Mouse (Mus musculus) MEL (cell line): Measurements from ENCODE around the gene Wdr38. TPM values are rescaled to one million over a fixed set of nuclear protein-coding genes. Genes with fewer than 3 reads are reported as not detected.

ENCODE experiments used
- DNase-seq: peaks from one replicate; pipeline ENCODE4 v3.0.0; 2011; ENCODE audit warnings: low read depth, low spot score
- H3K27ac ChIP-seq: 2 replicates; pipeline ENCODE4 v1.5.1; 2012; ENCODE audit warnings: low read depth, mild to moderate bottlenecking, control low read depth, low read length, moderate library complexity; ENCODE audit not compliant: control insufficient read depth
- H3K27me3 ChIP-seq, 2 experiments: fragments of 150-350 bp in 1 of 2; sonication (generic) in 1 of 2; 2 replicates each; pipeline ENCODE4 v1.6.1; 2012; ENCODE audit warnings: low read length in 2 of 2, mild to moderate bottlenecking in 2 of 2, improper control_type of control experiment in 1 of 2, moderate library complexity in 1 of 2; ENCODE audit not compliant: insufficient read depth in 2 of 2, control insufficient read depth in 1 of 2
- H3K36me3 ChIP-seq, 2 experiments: 2 replicates each; pipeline ENCODE4 v1.6.1; 2012 to 2014; ENCODE audit warnings: low read length in 2 of 2, improper control_type of control experiment in 1 of 2, inconsistent platforms in 1 of 2, mild to moderate bottlenecking in 1 of 2; ENCODE audit not compliant: insufficient read depth in 2 of 2, control insufficient read depth in 1 of 2
- H3K4me1 ChIP-seq, 2 experiments: fragments of 150-350 bp in 1 of 2; sonication (generic) in 1 of 2; 2 replicates each; pipeline ENCODE4 v1.6.1; 2012; ENCODE audit warnings: low read length in 2 of 2, improper control_type of control experiment in 1 of 2, mild to moderate bottlenecking in 1 of 2; ENCODE audit not compliant: insufficient read depth in 2 of 2, control insufficient read depth in 1 of 2
- H3K4me3 ChIP-seq, 2 experiments: fragments of 150-350 bp in 1 of 2; sonication (generic) in 1 of 2; 2 replicates each; pipeline ENCODE4 v1.5.1; 2012; ENCODE audit warnings: low read depth in 2 of 2, low read length in 2 of 2, mild to moderate bottlenecking in 2 of 2, moderate library complexity in 2 of 2, control low read depth in 1 of 2, improper control_type of control experiment in 1 of 2; ENCODE audit not compliant: control insufficient read depth in 1 of 2, insufficient read depth in 1 of 2
- H3K79me2 ChIP-seq: 2 replicates; pipeline ENCODE4 v1.6.1; 2012; ENCODE audit warnings: mild to moderate bottlenecking, low read length, moderate library complexity; ENCODE audit not compliant: control insufficient read depth, poor library complexity, insufficient read depth
- H3K9ac ChIP-seq: 2 replicates; pipeline ENCODE4 v1.6.1; 2012; ENCODE audit warnings: low read depth, mild to moderate bottlenecking, control low read depth, low read length, moderate library complexity; ENCODE audit not compliant: control insufficient read depth, poor library complexity, severe bottlenecking
- H3K9me3 ChIP-seq: fragments of 150-350 bp; sonication (generic); replicated peaks from 2 replicates; pipeline ENCODE4 v1.6.1; 2012; ENCODE audit warnings: mild to moderate bottlenecking, low read length, improper control_type of control experiment, moderate library complexity; ENCODE audit not compliant: insufficient read depth
- BHLHE40 ChIP-seq: IDR thresholded peaks from 2 replicates; pipeline ENCODE4 v1.6.1; 2012; ENCODE audit warnings: low read depth, mild to moderate bottlenecking, inconsistent platforms, low read length, improper control_type of control experiment, borderline replicate concordance
- CTCF ChIP-seq, 3 experiments: IDR thresholded peaks in 2 of 3; conservative IDR thresholded peaks in 1 of 3; 2 replicates each; pipeline ENCODE4 v1.5.1; 2011 to 2012; ENCODE audit warnings: low read length in 3 of 3, low read depth in 2 of 3, mild to moderate bottlenecking in 2 of 3, improper control_type of control experiment in 1 of 3, inconsistent platforms in 1 of 3, mixed read lengths in 1 of 3, moderate library complexity in 1 of 3; ENCODE audit not compliant: control insufficient read depth in 1 of 3, insufficient read depth in 1 of 3, poor library complexity in 1 of 3, severe bottlenecking in 1 of 3
- E2F4 ChIP-seq: IDR thresholded peaks from 2 replicates; pipeline ENCODE4 v1.6.1; 2011; ENCODE audit warnings: low read depth, low read length, improper control_type of control experiment, borderline replicate concordance
- EP300 ChIP-seq, 2 experiments: IDR thresholded peaks; 2 replicates each; pipeline ENCODE4 v1.6.1; 2011; ENCODE audit warnings: improper control_type of control experiment in 2 of 2, low read length in 2 of 2, low read depth in 1 of 2, mild to moderate bottlenecking in 1 of 2
- HCFC1 ChIP-seq: IDR thresholded peaks from 2 replicates; pipeline ENCODE4 v1.6.1; 2012; ENCODE audit warnings: low read depth, mild to moderate bottlenecking, inconsistent platforms, low read length, improper control_type of control experiment, moderate library complexity
- JUND ChIP-seq: IDR thresholded peaks from 2 replicates; pipeline ENCODE4 v1.6.1; 2011; ENCODE audit warnings: low read depth, mild to moderate bottlenecking, improper control_type of control experiment, low read length
- MAFK ChIP-seq: IDR thresholded peaks from 2 replicates; pipeline ENCODE4 v1.6.1; 2011; ENCODE audit warnings: low read depth, mild to moderate bottlenecking, low read length, improper control_type of control experiment, borderline replicate concordance
- MAZ ChIP-seq: IDR thresholded peaks from 2 replicates; pipeline ENCODE4 v1.6.1; 2012; ENCODE audit warnings: low read depth, mild to moderate bottlenecking, inconsistent platforms, low read length, improper control_type of control experiment
- MEF2A ChIP-seq: IDR thresholded peaks from 2 replicates; pipeline ENCODE4 v1.6.1; 2014; ENCODE audit warnings: low read depth, mild to moderate bottlenecking, inconsistent platforms, low read length, improper control_type of control experiment; ENCODE audit not compliant: poor library complexity, insufficient replicate concordance, severe bottlenecking; ENCODE audit errors: extremely low read depth
- MXI1 ChIP-seq: IDR thresholded peaks from 2 replicates; pipeline ENCODE4 v1.6.1; 2011; ENCODE audit warnings: mild to moderate bottlenecking, low read depth, low read length, improper control_type of control experiment
- MYB ChIP-seq: IDR thresholded peaks from 2 replicates; pipeline ENCODE4 v1.6.1; 2011; ENCODE audit warnings: mild to moderate bottlenecking, low read depth, low read length, improper control_type of control experiment
- MYC ChIP-seq: IDR thresholded peaks from 2 replicates; pipeline ENCODE4 v1.6.1; 2011; ENCODE audit warnings: low read depth, mild to moderate bottlenecking, low read length, improper control_type of control experiment, moderate library complexity
- NELFE ChIP-seq: IDR thresholded peaks from 2 replicates; pipeline ENCODE4 v1.6.1; 2011; ENCODE audit warnings: low read depth, low read length, improper control_type of control experiment
- POLR2AphosphoS2 ChIP-seq: IDR thresholded peaks from 2 replicates; pipeline ENCODE4 v1.6.1; 2011; ENCODE audit warnings: low read length, improper control_type of control experiment
- POLR2AphosphoS5 ChIP-seq: IDR thresholded peaks from 2 replicates; pipeline ENCODE4 v1.6.1; 2012; ENCODE audit warnings: low read depth, borderline replicate concordance, mild to moderate bottlenecking, inconsistent platforms, low read length, moderate library complexity, mixed read lengths
- SIN3A ChIP-seq: IDR thresholded peaks from 2 replicates; pipeline ENCODE4 v1.6.1; 2012; ENCODE audit warnings: low read length, improper control_type of control experiment, inconsistent platforms
- SMC3 ChIP-seq: IDR thresholded peaks from 2 replicates; pipeline ENCODE4 v1.6.1; 2011; ENCODE audit warnings: low read depth, low read length, improper control_type of control experiment
- TCF12 ChIP-seq: IDR thresholded peaks from 2 replicates; pipeline ENCODE4 v1.6.1; 2014; ENCODE audit warnings: low read depth, mild to moderate bottlenecking, inconsistent platforms, low read length, improper control_type of control experiment, moderate library complexity
- USF2 ChIP-seq, 2 experiments: IDR thresholded peaks; 2 replicates each; pipeline ENCODE4 v1.6.1; 2011 to 2012; ENCODE audit warnings: improper control_type of control experiment in 2 of 2, low read length in 2 of 2, borderline replicate concordance in 1 of 2, inconsistent platforms in 1 of 2, low read depth in 1 of 2, mild to moderate bottlenecking in 1 of 2; ENCODE audit not compliant: insufficient read depth in 1 of 2
- ZC3H11A ChIP-seq: IDR thresholded peaks from 2 replicates; pipeline ENCODE4 v1.6.1; 2012; ENCODE audit warnings: low read depth, mild to moderate bottlenecking, inconsistent platforms, low read length, improper control_type of control experiment
- polyA plus RNA-seq, 2 experiments: library from polyadenylated mRNA; stranded (reverse) in 1 of 2; unstranded in 1 of 2; fragments of >175 nt in 1 of 2; fragments of >200 nt in 1 of 2; gene quantifications; 2 replicates each; pipeline versions ENCODE4 v1.2.1 to v1.2.4; 2012; ENCODE audit warnings: low replicate concordance in 2 of 2, low read depth in 1 of 2; ENCODE audit not compliant: insufficient read length in 2 of 2, insufficient read depth in 1 of 2, missing spikeins in 1 of 2
- total RNA-seq: library from RNA; depleted of rRNA; stranded (reverse); fragments of 300-350 nt; gene quantifications from 2 replicates; pipeline ENCODE4 v1.2.3, GENCODE M21; 2012

Wdr38 gene
- total and polyA plus RNA-seq, 3 experiments: 0.77 to 0.79 TPM; not detected in 1

DNA sequence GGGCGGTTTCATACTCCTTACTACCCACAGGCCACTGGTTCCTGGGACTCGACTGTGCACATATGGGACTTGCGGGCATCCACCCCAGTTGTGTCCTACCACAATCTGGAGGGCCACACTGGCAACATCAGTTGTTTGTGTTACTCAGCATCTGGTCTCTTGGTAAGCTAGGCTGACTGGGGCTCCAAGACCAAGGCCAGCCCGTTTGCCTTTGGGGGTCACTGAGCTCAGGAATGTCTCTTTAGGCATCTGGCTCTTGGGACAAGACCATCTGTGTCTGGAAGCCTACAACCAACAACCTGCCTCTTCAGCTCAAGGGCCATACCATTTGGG, 3.3 kb downstream of the Wdr38 start:
- Histone ChIP-seq H3K79me2 (peaks cover 38% of the 10 kb centered on the region), H3K27ac (no peak overlapping the region), H3K4me1 (peaks cover 0 to 11% of the 10 kb centered on the region in 2 experiments; a peak in 3 of 4 replicates), H3K36me3 (peaks cover 0 to 13% of the 10 kb centered on the region in 2 experiments; a peak in 3 of 4 replicates), H3K9ac (no peak overlapping the region), H3K9me3 (no peaks in the 10 kb centered on the region), H3K27me3 (no peaks in the 10 kb centered on the region), H3K4me3 (no peak overlapping the region)
- TF ChIP-seq HCFC1 (0 out of 2 replicates have a peak, but pooled peaks have one; percentile 17), EP300 (IDR thresholded peaks at IDR 0.05; ENCODE audit: low read depth in 1 of 2, low read length in 2 of 2) (peak in 1 of 2 experiments; percentile 21; a peak in 1 of 4 replicates), E2F4 (no peak), POLR2AphosphoS2 (peak; percentile 41), MAZ (no peak), MAFK (no peak), POLR2AphosphoS5 (no peak), MYB (0 out of 2 replicates have a peak, but pooled peaks have one; percentile 6), USF2 (IDR thresholded peaks at IDR 0.05; ENCODE audit: borderline replicate concordance in 1 of 2, insufficient read depth in 1 of 2, low read depth in 1 of 2, low read length in 2 of 2) (no peak), SMC3 (0 out of 2 replicates have a peak, but pooled peaks have one; percentile 1), NELFE (peak; percentile 15; the same call in 1 of the 2 replicates)
- peak; percentile 53 for DNase-seq

- H3K4me3 ChIP-seq: peak overlapping the region in 1 of 2 experiments; percentile 88; a peak in 2 of 4 replicates
- H3K9me3 ChIP-seq: no peaks in the 10 kb centered on the region
- no peaks in the 10 kb centered on the region for H3K27me3 ChIP-seq
- H3K36me3 ChIP-seq: peaks cover 0 to 16% of the 10 kb centered on the region in 2 experiments; a peak in 3 of 4 replicates
- DNase-seq: no peak
- H3K4me1 ChIP-seq: peaks cover 3 to 15% of the 10 kb centered on the region in 2 experiments
- no peak for TF ChIP-seq MEF2A
- H3K9ac ChIP-seq: peak overlapping the region; percentile 36
- H3K27ac ChIP-seq: no peak overlapping the region; the same call in 1 of the 2 replicates
- peaks cover 39% of the 10 kb centered on the region for H3K79me2 ChIP-seq
Measured at GRCm38 (mm10) chr2:39001866-39002265, 4.6 kb downstream of the Wdr38 start.

- no peaks in the 10 kb centered on the region for H3K9me3 ChIP-seq
- H3K4me3 ChIP-seq: peak overlapping the region; percentile 86 to 88
- H3K4me1 ChIP-seq: peaks cover 3 to 9% of the 10 kb centered on the region in 2 experiments; a peak in 3 of 4 replicates
- peaks cover 42% of the 10 kb centered on the region for H3K79me2 ChIP-seq
- TF ChIP-seq ZC3H11A (no peak), BHLHE40 (no peak), POLR2AphosphoS5 (no peak), CTCF (IDR thresholded peaks at IDR 0.05 in 2 of 3, conservative IDR thresholded peaks at IDR 0.05 in 1 of 3; ENCODE audit: control insufficient read depth in 1 of 3, insufficient read depth in 1 of 3, low read depth in 2 of 3, low read length in 3 of 3, poor library complexity in 1 of 3, severe bottlenecking in 1 of 3) (no peak), SIN3A (no peak), JUND (no peak), MXI1 (peak; percentile 27; the same call in 1 of the 2 replicates), TCF12 (no peak), MYC (no peak)
- H3K9ac ChIP-seq: peak overlapping the region; percentile 97
- H3K27ac ChIP-seq: peak overlapping the region; percentile 83
- peaks cover 0 to 18% of the 10 kb centered on the region in 2 experiments; a peak in 3 of 4 replicates for H3K36me3 ChIP-seq
- no peaks in the 10 kb centered on the region for H3K27me3 ChIP-seq
- peak; percentile 43 for DNase-seq
Measured at GRCm38 (mm10) chr2:39003106-39003505, 5.8 kb downstream of the Wdr38 start.
